Mouse (Mus musculus) left cerebral cortex, postnatal 25 days (tissue): ENCODE measurements around the gene Mdk. TPM values are rescaled to one million over a fixed set of nuclear protein-coding genes. Genes with fewer than 3 reads are reported as not detected.

Experiments
- DNase-seq, 2 experiments: peaks; one replicate each; pipeline ENCODE4 v3.0.0; 2022; ENCODE audit warnings: low spot score in 2 of 2, mixed read lengths in 1 of 2
- intact Hi-C: fragments of 180-260 bp; cut with DNase I; formaldehyde crosslinking; loops from one replicate; pipeline ENCODE4 v1.15.1; 2025
- microRNA-seq, 2 experiments: library from miRNA; unstranded; fragments of <30 nt; microRNA quantifications; one replicate each; pipeline ENCODE4 v1.2.0; 2022
- total RNA-seq, 2 experiments: library from RNA; stranded (reverse); gene quantifications; 2 replicates each; pipeline ENCODE4 v1.2.3; 2021

Mdk gene
- total RNA-seq, 2 experiments from 2014 or later = 18.3 to 19.6 TPM

DNA sequence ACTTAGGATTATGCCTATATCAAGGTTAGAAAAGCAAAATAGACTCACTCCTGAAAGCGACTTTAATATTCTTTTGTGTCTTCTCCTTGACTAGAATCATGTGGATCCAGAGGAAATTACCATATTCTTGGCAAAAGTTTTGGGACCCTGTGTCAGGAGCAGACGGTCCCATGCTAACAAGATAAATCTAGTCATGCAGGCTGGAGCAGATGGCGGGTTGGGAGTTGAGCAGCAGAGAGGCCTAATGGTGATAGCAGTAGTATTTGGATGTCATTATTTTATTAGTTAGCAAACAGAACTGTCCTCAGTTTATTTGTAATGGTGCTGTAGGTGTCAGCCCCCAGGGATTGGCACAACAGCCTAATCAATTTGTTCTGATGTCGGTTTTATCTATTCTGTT is 48.1 kb downstream of the Mdk start:
- intact Hi-C loops = no loop called here
- DNase-seq = no peak

Small RNAs within 50 kb of the gene (microRNA-seq; reads per million reads assigned to microRNA genes)
- gene Mir6999 = 0.25 to 0.34 reads per million in 2 experiments

Other genes starting within 250 kb of the Mdk start
- 10 to 100 TPM; 80.1 to 80.8 TPM for gene Atg13, start 221.7 kb downstream of the Mdk start, total RNA-seq
- gene Harbi1, start 221.4 kb downstream of the Mdk start, total RNA-seq = 1 to 10 TPM; 8.3 to 9.7 TPM
- 10 to 100 TPM; 50.5 to 52.3 TPM for gene Ambra1, start 202.2 kb downstream of the Mdk start, total RNA-seq
- gene Chrm4, start 5.0 kb downstream of the Mdk start, total RNA-seq = 10 to 100 TPM; 41.6 to 55.1 TPM
- not detected for gene Gm9821, start 13.4 kb upstream of the Mdk start, total RNA-seq
- 100 to 1,000 TPM; 556 to 558 TPM for gene Dgkz, start 43.6 kb upstream of the Mdk start, total RNA-seq
- 1 to 10 TPM; 2.9 to 3.2 TPM for gene Creb3l1, start 92.2 kb upstream of the Mdk start, total RNA-seq
- gene Phf21a, start 160.8 kb upstream of the Mdk start, total RNA-seq = 100 to 1,000 TPM in 1 of 2 experiments, 10 to 100 TPM in 1; 98.0 to 109 TPM